In the genomic region with DNA sequence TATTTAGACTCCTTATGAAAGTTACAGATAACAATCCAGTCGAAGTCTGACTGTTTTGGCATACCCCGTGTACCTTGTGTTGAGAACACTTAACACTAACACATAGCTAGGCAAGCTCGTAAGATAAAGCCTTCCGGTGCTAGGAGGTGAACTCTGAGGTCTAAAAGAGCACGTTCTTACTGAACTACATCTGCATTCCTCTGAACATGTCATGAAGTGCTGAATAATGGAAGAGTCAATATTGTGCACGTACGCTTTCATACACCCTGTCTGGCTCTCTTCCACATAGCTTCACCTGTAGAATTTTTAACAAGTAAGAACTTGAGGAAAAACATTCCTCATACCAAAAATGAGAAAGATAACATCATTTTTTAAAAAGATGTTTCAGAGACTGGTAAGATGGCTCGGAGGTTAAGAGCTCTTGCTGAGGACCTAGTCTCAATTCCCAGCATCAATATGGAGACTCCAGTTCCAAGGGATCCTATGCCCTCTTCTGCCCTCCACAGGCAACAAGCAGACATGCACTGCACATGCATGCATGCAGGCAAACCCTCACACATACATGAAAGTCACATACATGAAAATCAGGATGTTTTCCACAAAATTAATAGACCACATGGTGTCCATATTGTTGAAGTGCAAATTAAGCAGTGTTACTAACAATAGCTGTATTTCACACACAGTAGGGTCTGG, we compare ENCODE assay signal across 19 mouse cellular contexts. TPM values are rescaled to one million over a fixed set of nuclear protein-coding genes. Genes with fewer than 3 reads are reported as not detected.
DNase-seq lines count a peak whose midpoint lies in the region; ATAC-seq and TF ChIP-seq lines count a peak whose summit lies in the region.
"Had no signal": no experiment of that assay in that cellular context is flagged by ENCODE, and none has a peak within 500 bp of the region (broad histone marks: within the 10 kb centered on the region; RNA-seq: fewer than 3 reads in every experiment).

No protein-coding gene starts in this region.

- H3K9me3 ChIP-seq in hindbrain, postnatal 0 days (ENCODE audit: low read length), result no peaks in the 10 kb centered on the region
- no peaks in the 10 kb centered on the region for H3K9me3 ChIP-seq in hindbrain, embryonic 16.5 days (ENCODE audit: control insufficient read depth, low read length)
- H3K9me3 ChIP-seq in liver, postnatal 0 days (ENCODE audit: low read length), result no peaks in the 10 kb centered on the region
- no peaks in the 10 kb centered on the region for H3K9me3 ChIP-seq in embryonic facial prominence, embryonic 14.5 days (ENCODE audit: control insufficient read depth, low read length)
- H3K9me3 ChIP-seq: kidney, embryonic 15.5 days; liver, embryonic 12.5 days; stomach, embryonic 15.5 days had no signal

- no peaks in the 10 kb centered on the region for H3K27me3 ChIP-seq in hindbrain, postnatal 0 days (ENCODE audit: insufficient read depth, low read length)
- H3K27me3 ChIP-seq in hindbrain, embryonic 16.5 days (replicated peaks; ENCODE audit: control insufficient read depth, insufficient read depth, low read length), result no peaks in the 10 kb centered on the region
- peaks cover 6% of the 10 kb centered on the region; the same call in 1 of the 2 replicates for H3K27me3 ChIP-seq in liver, postnatal 0 days (ENCODE audit: insufficient read depth, low read length)
- no peaks in the 10 kb centered on the region for H3K27me3 ChIP-seq in embryonic facial prominence, embryonic 14.5 days (replicated peaks; ENCODE audit: control insufficient read depth, insufficient read depth, low read length)
- H3K27me3 ChIP-seq: CH12.LX; kidney, embryonic 15.5 days; stomach, embryonic 15.5 days had no signal

- H3K4me2 ChIP-seq in hindbrain, postnatal 0 days (ENCODE audit: low read depth, low read length), result no peak overlapping the region
- H3K4me2 ChIP-seq in hindbrain, embryonic 16.5 days (ENCODE audit: low read length), result no peak overlapping the region
- no peak overlapping the region for H3K4me2 ChIP-seq in liver, postnatal 0 days (ENCODE audit: low read depth, low read length)
- no peak overlapping the region for H3K4me2 ChIP-seq in embryonic facial prominence, embryonic 14.5 days (ENCODE audit: low read depth, low read length)
- H3K4me2 ChIP-seq: kidney, embryonic 15.5 days; liver, embryonic 12.5 days; stomach, embryonic 15.5 days had no signal

- no peak overlapping the region for H3K4me3 ChIP-seq in hindbrain, postnatal 0 days (ENCODE audit: low read length)
- no peak overlapping the region for H3K4me3 ChIP-seq in hindbrain, embryonic 16.5 days (ENCODE audit: low read length)
- H3K4me3 ChIP-seq in liver, postnatal 0 days (ENCODE audit: low read depth, low read length), result no peak overlapping the region
- H3K4me3 ChIP-seq in embryonic facial prominence, embryonic 14.5 days (ENCODE audit: low read depth, low read length), result no peak overlapping the region
- H3K4me3 ChIP-seq: gastrocnemius, adult 2 months; kidney, embryonic 15.5 days; liver, embryonic 12.5 days; midbrain, embryonic 10.5 days; stomach, embryonic 15.5 days had no signal

- TF ChIP-seq EP300 in liver, postnatal 0 days (IDR thresholded peaks at IDR 0.05; ENCODE audit: low read depth), result no peak

- ATAC-seq in hindbrain, postnatal 0 days, result no peak
- no peak for ATAC-seq in hindbrain, embryonic 16.5 days
- no peak for ATAC-seq in liver, postnatal 0 days
- no peak for ATAC-seq in embryonic facial prominence, embryonic 14.5 days (ENCODE audit: low read depth)
- ATAC-seq: liver, embryonic 12.5 days had no signal

- 0 out of 2 replicates have a peak, but pooled peaks cover 5% of the 10 kb centered on the region for H3K4me1 ChIP-seq in hindbrain, postnatal 0 days (ENCODE audit: insufficient read depth, low read length)
- H3K4me1 ChIP-seq in hindbrain, embryonic 16.5 days (ENCODE audit: control insufficient read depth, insufficient read depth, low read depth, low read length), result peaks cover 5% of the 10 kb centered on the region
- H3K4me1 ChIP-seq in liver, postnatal 0 days (ENCODE audit: insufficient read depth), result peaks cover 13% of the 10 kb centered on the region
- no peaks in the 10 kb centered on the region for H3K4me1 ChIP-seq in embryonic facial prominence, embryonic 14.5 days (ENCODE audit: control insufficient read depth, insufficient read depth, low read length)

- peak; percentile 17; the same call in 1 of the 2 replicates for TF ChIP-seq CTCF in hindbrain, postnatal 0 days (IDR thresholded peaks at IDR 0.05; ENCODE audit: low read depth)
- peak; percentile 32; the same call in 1 of the 2 replicates for TF ChIP-seq CTCF in liver, postnatal 0 days (IDR thresholded peaks at IDR 0.05; ENCODE audit: low read depth)

- 93% methylated on average over 8 of the region's 8 CpGs for WGBS in hindbrain, postnatal 0 days
- 92% methylated on average over 8 of the region's 8 CpGs for WGBS in hindbrain, embryonic 16.5 days
- WGBS in liver, postnatal 0 days (ENCODE audit: insufficient replicate concordance), result 74% methylated on average over 8 of the region's 8 CpGs
- WGBS in embryonic facial prominence, embryonic 14.5 days, result 83% methylated on average over 8 of the region's 8 CpGs

- no peak overlapping the region for H3K9ac ChIP-seq in hindbrain, postnatal 0 days (replicated peaks; ENCODE audit: low read length)
- no peak overlapping the region for H3K9ac ChIP-seq in hindbrain, embryonic 16.5 days (ENCODE audit: low read depth, low read length)
- no peak overlapping the region for H3K9ac ChIP-seq in liver, postnatal 0 days (replicated peaks)
- no peak overlapping the region for H3K9ac ChIP-seq in embryonic facial prominence, embryonic 14.5 days (ENCODE audit: low read depth, low read length)
- H3K9ac ChIP-seq: kidney, embryonic 15.5 days; liver, embryonic 12.5 days; stomach, embryonic 15.5 days had no signal

- no peak overlapping the region for H3K27ac ChIP-seq in hindbrain, postnatal 0 days
- H3K27ac ChIP-seq in hindbrain, embryonic 16.5 days (ENCODE audit: low read depth, low read length), result no peak overlapping the region
- H3K27ac ChIP-seq in liver, postnatal 0 days (ENCODE audit: low read depth), result no peak overlapping the region
- H3K27ac ChIP-seq in embryonic facial prominence, embryonic 14.5 days (replicated peaks; ENCODE audit: low read depth, low read length), result no peak overlapping the region
- H3K27ac ChIP-seq: gastrocnemius, adult 2 months; kidney, embryonic 15.5 days; liver, embryonic 12.5 days; macrophage; midbrain, embryonic 10.5 days; stomach, embryonic 15.5 days had no signal

- no peak for DNase-seq in hindbrain, postnatal 0 days (ENCODE audit: low spot score)
- no peak for DNase-seq in liver, postnatal 0 days
- DNase-seq in liver, result no peak
- DNase-seq in ES-CJ7 (ENCODE audit: low read depth, low spot score), result peak; percentile 25
- peak; percentile 53 for DNase-seq in embryonic facial prominence, embryonic 14.5 days (ENCODE audit: low spot score)
- no peak for DNase-seq in kidney, adult 11 months
- DNase-seq: adrenal gland, postnatal 25 days; cerebellum, adult 18-20 months; cerebellum, postnatal 36 days; gastrocnemius, adult 2 months; retina, postnatal 1 day; thymus, adult 2 months had no signal

- no peaks in the 10 kb centered on the region for H3K36me3 ChIP-seq in hindbrain, postnatal 0 days (ENCODE audit: insufficient read depth, low read length)
- no peaks in the 10 kb centered on the region for H3K36me3 ChIP-seq in hindbrain, embryonic 16.5 days (ENCODE audit: control insufficient read depth, insufficient read depth, low read length)
- H3K36me3 ChIP-seq in liver, postnatal 0 days (replicated peaks; ENCODE audit: insufficient read depth, low read length), result no peaks in the 10 kb centered on the region
- H3K36me3 ChIP-seq in embryonic facial prominence, embryonic 14.5 days (ENCODE audit: control insufficient read depth, insufficient read depth, low read length), result no peaks in the 10 kb centered on the region
- H3K36me3 ChIP-seq: stomach, embryonic 15.5 days had no signal

RNA-seq across cellular contexts. Expression of a gene that starts 4.4 kb away (rescaled TPM):
- 30.9 and 32.5 TPM in 2 replicates for total RNA-seq in hindbrain, postnatal 0 days (2014; rRNA removed)
- polyA plus RNA-seq in hindbrain, postnatal 0 days (2015; fragmentation: Nextera tagmentation; extraction: Ambion mirVana), result 23.2 and 23.3 TPM in 2 replicates
- polyA plus RNA-seq in hindbrain, embryonic 16.5 days (2015; fragmentation: Nextera tagmentation; extraction: Ambion mirVana), result 21.7 and 22.9 TPM in 2 replicates
- 16.0 and 17.4 TPM in 2 replicates for polyA plus RNA-seq in liver, postnatal 0 days (2015; fragmentation: Nextera tagmentation; extraction: Ambion mirVana)
- 29.7 and 31.3 TPM in 2 replicates for polyA plus RNA-seq in embryonic facial prominence, embryonic 14.5 days (2014; fragmentation: Nextera tagmentation; extraction: Ambion mirVana)

Comparison
In these comparisons a context has a peak if more than half of its experiments do, and no peak if none do; other contexts are left out.
1. DNase-seq: peak in ES-CJ7 (single experiment) and embryonic facial prominence, embryonic 14.5 days (single experiment); none in hindbrain, postnatal 0 days (single experiment), liver, postnatal 0 days (single experiment), liver (single experiment) and kidney, adult 11 months (single experiment).